Mouse (Mus musculus) liver, postnatal 0 days (tissue): ENCODE results near the gene Hmgcs2. TPM values are rescaled to one million over a fixed set of nuclear protein-coding genes. Genes with fewer than 3 reads are reported as not detected.
A peak's percentile ranks its signal among the peaks of the same experiment; 100 is the strongest.

Source experiments
- ATAC-seq: fragments of 200-750 bp; cut with Nextera tagmentation; 2 replicates; pipeline ENCODE4 v1.8.0; 2017; ENCODE audit warnings: mild to moderate bottlenecking, moderate library complexity
- DNase-seq: peaks from one replicate; pipeline ENCODE4 v3.0.0-alpha.2; 2016
- H3K27ac ChIP-seq: fragments of 300-500 bp; sonication (generic); 2 replicates; pipeline ENCODE4 v1.5.1; 2014; ENCODE audit warnings: antibody characterized with exemption, moderate library complexity, mild to moderate bottlenecking, low read depth
- H3K27me3 ChIP-seq: fragments of 300-500 bp; sonication (generic); 2 replicates; pipeline ENCODE4 v1.6.1; 2014; ENCODE audit warnings: low read length, control low read depth, mixed read lengths; ENCODE audit not compliant: insufficient read depth
- H3K36me3 ChIP-seq: fragments of 300-500 bp; sonication (generic); replicated peaks from 2 replicates; pipeline ENCODE4 v1.6.1; 2014; ENCODE audit warnings: mild to moderate bottlenecking, control low read depth, low read length, moderate library complexity, mixed read lengths; ENCODE audit not compliant: insufficient read depth
- H3K4me1 ChIP-seq: fragments of 300-500 bp; sonication (generic); 2 replicates; pipeline ENCODE4 v1.6.1; 2014; ENCODE audit warnings: antibody characterized with exemption, mild to moderate bottlenecking, control low read depth; ENCODE audit not compliant: insufficient read depth
- H3K4me2 ChIP-seq: fragments of 300-500 bp; sonication (generic); 2 replicates; pipeline ENCODE4 v1.6.1; 2014; ENCODE audit warnings: low read depth, mild to moderate bottlenecking, low read length, moderate library complexity, mixed read lengths
- H3K4me3 ChIP-seq: fragments of 300-500 bp; sonication (generic); 2 replicates; pipeline ENCODE4 v1.5.1; 2014; ENCODE audit warnings: low read depth, low read length
- H3K9ac ChIP-seq: fragments of 300-500 bp; sonication (generic); replicated peaks from 2 replicates; pipeline ENCODE4 v1.6.1; 2014; ENCODE audit warnings: mild to moderate bottlenecking, moderate library complexity
- H3K9me3 ChIP-seq: fragments of 300-500 bp; sonication (generic); 2 replicates; pipeline ENCODE4 v1.6.1; 2016; ENCODE audit warnings: mild to moderate bottlenecking, control low read depth, low read length, mixed read lengths
- CTCF ChIP-seq: sonication (generic); IDR thresholded peaks from 2 replicates; pipeline ENCODE4 v1.5.1; 2016; ENCODE audit warnings: antibody characterized with exemption, low read depth
- EP300 ChIP-seq: IDR thresholded peaks from 2 replicates; pipeline ENCODE4 v1.6.1; 2016; ENCODE audit warnings: antibody characterized with exemption, low read depth, mild to moderate bottlenecking
- WGBS: fragments of 180-500 bp; shearing (Covaris S2); extraction: QIAGEN DNeasy Blood & Tissue Kit; methylation state at CpG from one replicate; pipeline ENCODE4 v1.1.7; 2014; ENCODE audit not compliant: insufficient replicate concordance; 5-methylcytosine and 5-hydroxymethylcytosine counted together
- polyA plus RNA-seq: library from polyadenylated mRNA; unstranded; fragments of >200 nt; fragmentation: Nextera tagmentation; extraction: Ambion mirVana; gene quantifications from 2 replicates; pipeline ENCODE4 v1.2.1, GENCODE M21; 2015

Hmgcs2 gene
- polyA plus RNA-seq, 1 experiment from 2014 or later = 1,631 TPM

GRCm38 (mm10) chr3:98267249-98267651 is 13.0 kb upstream of the Hmgcs2 start:
- Histone ChIP-seq H3K9ac (peak overlapping the region; percentile 35), H3K36me3 (no peaks in the 10 kb centered on the region), H3K4me3 (no peak overlapping the region), H3K27me3 (no peaks in the 10 kb centered on the region), H3K4me2 (peak overlapping the region; percentile 50), H3K4me1 (peaks cover 15% of the 10 kb centered on the region), H3K9me3 (no peaks in the 10 kb centered on the region), H3K27ac (peak overlapping the region; percentile 85)
- 30% methylated on average over 6 of the region's 6 CpGs for WGBS
- ATAC-seq (peak; percentile 89), DNase-seq (peak; percentile 54)
- TF ChIP-seq EP300 = peak; percentile 74
- TF ChIP-seq CTCF = no peak

GRCm38 (mm10) chr3:98273623-98274398 is 6.4 kb upstream of the Hmgcs2 start:
- Histone ChIP-seq H3K9me3 (no peaks in the 10 kb centered on the region), H3K4me1 (peaks cover 17% of the 10 kb centered on the region), H3K9ac (no peak overlapping the region), H3K27ac (no peak overlapping the region), H3K27me3 (no peaks in the 10 kb centered on the region), H3K36me3 (no peaks in the 10 kb centered on the region), H3K4me3 (no peak overlapping the region), H3K4me2 (no peak overlapping the region)
- DNase-seq (no peak), ATAC-seq (peak; percentile 31; the same call in 1 of the 2 replicates)
- WGBS = 58% methylated on average over 11 of the region's 11 CpGs
- TF ChIP-seq CTCF (no peak), EP300 (no peak)

- Histone ChIP-seq H3K27me3 (no peaks in the 10 kb centered on the region), H3K4me3 (no peak overlapping the region), H3K4me2 (peak overlapping the region; percentile 42), H3K27ac (peak overlapping the region; percentile 94), H3K9ac (no peak overlapping the region), H3K9me3 (no peaks in the 10 kb centered on the region), H3K4me1 (peaks cover 18% of the 10 kb centered on the region), H3K36me3 (no peaks in the 10 kb centered on the region)
- DNase-seq (no peak), ATAC-seq (no peak)
- 34% methylated on average over 4 of the region's 4 CpGs for WGBS
- TF ChIP-seq EP300 (no peak), CTCF (no peak)
Measured at GRCm38 (mm10) chr3:98279682-98280081, 553 bp upstream of the Hmgcs2 start.

GRCm38 (mm10) chr3:98280933-98281678 is 871 bp downstream of the Hmgcs2 start:
- TF ChIP-seq CTCF (peak; percentile 92), EP300 (no peak)
- H3K4me3 ChIP-seq = peak overlapping the region; percentile 51

GRCm38 (mm10) chr3:98282422-98282821 is 2.2 kb downstream of the Hmgcs2 start:
- H3K27me3 ChIP-seq = no peaks in the 10 kb centered on the region
- WGBS = 76% methylated on average over 8 of the region's 8 CpGs
- DNase-seq (no peak), ATAC-seq (no peak)
- peak overlapping the region; percentile 61 for H3K4me2 ChIP-seq
- no peaks in the 10 kb centered on the region for H3K9me3 ChIP-seq
- H3K9ac ChIP-seq = peak overlapping the region; percentile 76
- peak overlapping the region; percentile 51 for H3K4me3 ChIP-seq
- H3K4me1 ChIP-seq = peaks cover 14% of the 10 kb centered on the region
- H3K36me3 ChIP-seq = no peaks in the 10 kb centered on the region
- TF ChIP-seq CTCF (no peak), EP300 (no peak)
- peak overlapping the region; percentile 94 for H3K27ac ChIP-seq

More at GRCm38 (mm10) chr3:98280933-98281678, 871 bp downstream of the Hmgcs2 start:
- no peaks in the 10 kb centered on the region for H3K36me3 ChIP-seq
- H3K4me2 ChIP-seq = peak overlapping the region; percentile 61; the same call in 1 of the 2 replicates
- ATAC-seq = no peak; the same call in 1 of the 2 replicates
- H3K27me3 ChIP-seq = no peaks in the 10 kb centered on the region
- 19% methylated on average over 12 of the region's 12 CpGs for WGBS
- H3K9me3 ChIP-seq = no peaks in the 10 kb centered on the region
- H3K27ac ChIP-seq = peak overlapping the region; percentile 94
- DNase-seq = peak; percentile 60
- H3K9ac ChIP-seq = peak overlapping the region; percentile 76
- peaks cover 14% of the 10 kb centered on the region for H3K4me1 ChIP-seq

- ATAC-seq (peak; percentile 20), DNase-seq (no peak)
- 70% methylated on average over 5 of the region's 5 CpGs for WGBS
- peak overlapping the region; percentile 76 for H3K9ac ChIP-seq
- peak overlapping the region; percentile 51 for H3K4me3 ChIP-seq
- H3K27me3 ChIP-seq = no peaks in the 10 kb centered on the region
- TF ChIP-seq EP300 = 0 out of 2 replicates have a peak, but pooled peaks have one; percentile 27
- no peak for TF ChIP-seq CTCF
- peaks cover 14% of the 10 kb centered on the region for H3K4me1 ChIP-seq
- peak overlapping the region; percentile 61 for H3K4me2 ChIP-seq
- 0 out of 2 replicates have a peak, but pooled peaks cover 3% of the 10 kb centered on the region for H3K36me3 ChIP-seq
- peak overlapping the region; percentile 94 for H3K27ac ChIP-seq
- no peaks in the 10 kb centered on the region for H3K9me3 ChIP-seq
Measured at GRCm38 (mm10) chr3:98283205-98283604, 3.0 kb downstream of the Hmgcs2 start.
